Mouse (Mus musculus) limb, embryonic 10.5 days (tissue): ENCODE measurements around the gene Abca7. TPM values are rescaled to one million over a fixed set of nuclear protein-coding genes. Genes with fewer than 3 reads are reported as not detected.
"Not testable (repeated sequence)": the region's sequence is repeated elsewhere in the genome, so short reads cannot be mapped to it uniquely, and the experiment has no call there.

Experiments used
- DNase-seq: peaks from one replicate; pipeline ENCODE4 v3.0.0-alpha.2; 2017; ENCODE audit warnings: low spot score
- H3K27ac ChIP-seq: fragments of 300-500 bp; sonication (generic); 2 replicates; pipeline ENCODE4 v1.5.1; 2016; ENCODE audit warnings: mild to moderate bottlenecking
- H3K27me3 ChIP-seq: fragments of 300-500 bp; sonication (generic); 2 replicates; pipeline ENCODE4 v1.6.1; 2016; ENCODE audit warnings: low read depth, mild to moderate bottlenecking; ENCODE audit not compliant: poor library complexity, severe bottlenecking
- H3K36me3 ChIP-seq: fragments of 300-500 bp; sonication (generic); 2 replicates; pipeline ENCODE4 v1.6.1; 2016; ENCODE audit warnings: mild to moderate bottlenecking, moderate library complexity
- H3K4me1 ChIP-seq: fragments of 300-500 bp; sonication (generic); 2 replicates; pipeline ENCODE4 v1.6.1; 2016
- H3K4me3 ChIP-seq: fragments of 300-500 bp; sonication (generic); 2 replicates; pipeline ENCODE4 v1.5.1; 2016; ENCODE audit warnings: mild to moderate bottlenecking, moderate library complexity
- H3K9me3 ChIP-seq: fragments of 300-500 bp; sonication (generic); replicated peaks from 2 replicates; pipeline ENCODE4 v1.6.1; 2016; ENCODE audit warnings: mild to moderate bottlenecking
- WGBS: fragments of 180-500 bp; shearing (Covaris S2); methylation state at CpG from one replicate; pipeline ENCODE4 v1.1.7; 2016; 5-methylcytosine and 5-hydroxymethylcytosine counted together
- polyA plus RNA-seq: library from polyadenylated mRNA; unstranded; fragments of >200 nt; fragmentation: Nextera tagmentation; extraction: Ambion mirVana; gene quantifications from 2 replicates; pipeline ENCODE4 v1.2.1, GENCODE M21; 2016

The Abca7 gene
- polyA plus RNA-seq: 2.0 and 2.3 TPM in 2 replicates

GRCm38 (mm10) chr10:79996272-79997033, at the start of gene Abca7:
Gene Abca7 (plus strand): TSS chr10:79996494.
- peaks cover 41% of the 10 kb centered on the region for H3K27me3 ChIP-seq
- H3K9me3 ChIP-seq: no peaks in the 10 kb centered on the region
- peak; percentile 96 for DNase-seq
- peak within 1 kb of the TSS; percentile 81 for H3K27ac ChIP-seq
- peaks cover 24% of the 10 kb centered on the region for H3K4me1 ChIP-seq
- peak within 1 kb of the TSS; percentile 55 for H3K4me3 ChIP-seq
- under 1% methylated on average over 34 of the region's 34 CpGs for WGBS
- H3K36me3 ChIP-seq: peaks cover 46% of the 10 kb centered on the region

- peaks cover 79% of the 10 kb centered on the region for H3K36me3 ChIP-seq
- peak overlapping the region; percentile 26 for H3K4me3 ChIP-seq
- peaks cover 53% of the 10 kb centered on the region for H3K4me1 ChIP-seq
- no peak for DNase-seq
- H3K27me3 ChIP-seq: no peaks in the 10 kb centered on the region
- 10% methylated on average over 7 of the region's 7 CpGs for WGBS
- H3K9me3 ChIP-seq: no peaks in the 10 kb centered on the region
- peak overlapping the region; percentile 85 for H3K27ac ChIP-seq
Observed at GRCm38 (mm10) chr10:79946752-79947322, 49.5 kb upstream of the Abca7 start.

- H3K36me3 ChIP-seq: peaks cover 78% of the 10 kb centered on the region
Observed at GRCm38 (mm10) chr10:79947502-79947901, 48.8 kb upstream of the Abca7 start.

GRCm38 (mm10) chr10:79949873-79950272, 46.4 kb upstream of the Abca7 start:
- DNase-seq: no peak
- Histone ChIP-seq H3K36me3 (peaks cover 82% of the 10 kb centered on the region), H3K4me1 (peaks cover 30% of the 10 kb centered on the region), H3K9me3 (no peaks in the 10 kb centered on the region), H3K27me3 (no peaks in the 10 kb centered on the region), H3K27ac (no peak overlapping the region), H3K4me3 (no peak overlapping the region)
- WGBS: 78% methylated on average over 4 of the region's 4 CpGs

More at GRCm38 (mm10) chr10:79947502-79947901, 48.8 kb upstream of the Abca7 start:
- Histone ChIP-seq H3K9me3 (no peaks in the 10 kb centered on the region), H3K4me3 (peak overlapping the region; percentile 2; the same call in 1 of the 2 replicates), H3K27me3 (no peaks in the 10 kb centered on the region), H3K4me1 (peaks cover 53% of the 10 kb centered on the region), H3K27ac (peak overlapping the region; percentile 85)
- 75% methylated on average over 6 of the region's 6 CpGs for WGBS
- DNase-seq: no peak

GRCm38 (mm10) chr10:79950661-79951060, 45.6 kb upstream of the Abca7 start:
- Histone ChIP-seq H3K4me1 (peaks cover 27% of the 10 kb centered on the region), H3K27ac (no peak overlapping the region), H3K4me3 (no peak overlapping the region), H3K27me3 (no peaks in the 10 kb centered on the region), H3K36me3 (peaks cover 74% of the 10 kb centered on the region), H3K9me3 (no peaks in the 10 kb centered on the region)
- DNase-seq: no peak
- WGBS: 86% methylated on average over 18 of the region's 18 CpGs

GRCm38 (mm10) chr10:79953946-79954345, 42.3 kb upstream of the Abca7 start:
- no peak for DNase-seq
- peaks cover 29% of the 10 kb centered on the region for H3K4me1 ChIP-seq
- 88% methylated on average over 6 of the region's 6 CpGs for WGBS
- no peaks in the 10 kb centered on the region for H3K9me3 ChIP-seq
- peaks cover 50% of the 10 kb centered on the region for H3K36me3 ChIP-seq
- H3K27ac ChIP-seq: no peak overlapping the region
- no peak overlapping the region for H3K4me3 ChIP-seq
- H3K27me3 ChIP-seq: no peaks in the 10 kb centered on the region

- Histone ChIP-seq H3K4me3 (no peak overlapping the region), H3K27me3 (no peaks in the 10 kb centered on the region), H3K36me3 (peaks cover 32% of the 10 kb centered on the region), H3K27ac (peak overlapping the region; percentile 6; the same call in 1 of the 2 replicates), H3K9me3 (no peaks in the 10 kb centered on the region), H3K4me1 (peaks cover 32% of the 10 kb centered on the region)
- WGBS: 74% methylated on average over 9 of the region's 9 CpGs
- DNase-seq: no peak
Observed at GRCm38 (mm10) chr10:79955691-79956090, 40.6 kb upstream of the Abca7 start.

GRCm38 (mm10) chr10:79956643-79957154, 39.6 kb upstream of the Abca7 start:
- Histone ChIP-seq H3K4me3 (peak overlapping the region; percentile 5; the same call in 1 of the 2 replicates), H3K27me3 (no peaks in the 10 kb centered on the region), H3K36me3 (peaks cover 30% of the 10 kb centered on the region), H3K4me1 (peaks cover 40% of the 10 kb centered on the region), H3K27ac (peak overlapping the region; percentile 6), H3K9me3 (no peaks in the 10 kb centered on the region)
- no peak for DNase-seq
- 30% methylated on average over 4 of the region's 4 CpGs for WGBS

GRCm38 (mm10) chr10:79958140-79958816, 38.0 kb upstream of the Abca7 start:
- Histone ChIP-seq H3K27ac (peak overlapping the region; percentile 74), H3K27me3 (no peaks in the 10 kb centered on the region), H3K4me1 (peaks cover 40% of the 10 kb centered on the region), H3K9me3 (no peaks in the 10 kb centered on the region), H3K4me3 (peak overlapping the region; percentile 30), H3K36me3 (peaks cover 31% of the 10 kb centered on the region)
- 9% methylated on average over 21 of the region's 21 CpGs for WGBS
- DNase-seq: peak; percentile 88

- not testable (repeated sequence) for H3K27ac ChIP-seq, H3K9me3 ChIP-seq, H3K27me3 ChIP-seq, DNase-seq
- peaks cover 35% of the 10 kb centered on the region for H3K36me3 ChIP-seq
- H3K4me3 ChIP-seq: peak overlapping the region; percentile 98
- 38% methylated on average over 10 of the region's 10 CpGs for WGBS
- peaks cover 40% of the 10 kb centered on the region for H3K4me1 ChIP-seq
Observed at GRCm38 (mm10) chr10:79959412-79959811, 36.9 kb upstream of the Abca7 start.

GRCm38 (mm10) chr10:79959847-79960601, 36.3 kb upstream of the Abca7 start, which contains the start of gene Wdr18:
Gene Wdr18 (plus strand): TSS chr10:79960152.
- under 1% methylated on average over 61 of the region's 61 CpGs for WGBS
- H3K36me3 ChIP-seq: peaks cover 41% of the 10 kb centered on the region
- H3K27ac ChIP-seq: peak within 1 kb of the TSS; percentile 88
- peak; percentile 100 for DNase-seq
- H3K4me3 ChIP-seq: peak within 1 kb of the TSS; percentile 98
- H3K4me1 ChIP-seq: peaks cover 40% of the 10 kb centered on the region
- H3K9me3 ChIP-seq: no peaks in the 10 kb centered on the region
- H3K27me3 ChIP-seq: no peaks in the 10 kb centered on the region

- no peaks in the 10 kb centered on the region for H3K27me3 ChIP-seq
- no peaks in the 10 kb centered on the region for H3K9me3 ChIP-seq
- 16% methylated on average over 10 of the region's 10 CpGs for WGBS
- peaks cover 48% of the 10 kb centered on the region for H3K36me3 ChIP-seq
- no peak for DNase-seq
- H3K4me3 ChIP-seq: peak overlapping the region; percentile 98
- peak overlapping the region; percentile 88 for H3K27ac ChIP-seq
- peaks cover 34% of the 10 kb centered on the region for H3K4me1 ChIP-seq
Observed at GRCm38 (mm10) chr10:79960671-79961294, 35.5 kb upstream of the Abca7 start.
